Mouse (Mus musculus): ENCODE results near the gene Pygb. TPM values are rescaled to one million over a fixed set of nuclear protein-coding genes. Genes with fewer than 3 reads are reported as not detected.
A peak's percentile ranks its signal among the peaks of the same experiment; 100 is the strongest.

The Pygb gene
- polyA plus RNA-seq, 1 experiment from 2014 or later, result 86.2 TPM

DNA sequence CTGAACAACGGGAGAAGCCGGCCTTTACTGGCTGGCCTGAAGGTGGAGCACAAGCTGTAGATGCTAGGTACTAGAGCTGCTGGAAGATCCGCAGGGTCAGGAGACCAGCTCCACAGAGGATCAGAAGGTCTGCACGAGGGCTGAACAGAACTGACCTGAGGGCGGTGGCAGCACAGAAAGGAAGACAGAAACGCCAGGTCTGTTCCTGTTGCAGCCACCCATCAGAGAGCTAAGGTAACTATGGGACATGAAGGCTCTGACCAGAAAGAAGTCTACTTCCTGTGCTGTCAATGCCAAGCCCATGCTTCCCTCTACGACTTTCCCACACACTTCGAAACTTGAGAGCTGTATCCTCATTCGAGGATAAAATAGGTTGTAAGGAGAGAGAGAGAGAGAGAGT, 64.7 kb downstream of the Pygb start:
- H3K9me3 ChIP-seq, result no peaks in the 10 kb centered on the region
- peaks cover 3% of the 10 kb centered on the region; the same call in 1 of the 2 replicates for H3K4me1 ChIP-seq (replicated peaks)
- ATAC-seq, result no peak
- WGBS, result 64% methylated on average over 9 of the region's 9 CpGs
- H3K36me3 ChIP-seq, result no peaks in the 10 kb centered on the region
- no peak overlapping the region for H3K27ac ChIP-seq
- H3K27me3 ChIP-seq (replicated peaks), result no peaks in the 10 kb centered on the region
- no peak overlapping the region for H3K4me3 ChIP-seq (replicated peaks)
- no peak overlapping the region for H3K4me2 ChIP-seq (replicated peaks)
- H3K9ac ChIP-seq, result no peak overlapping the region

DNA sequence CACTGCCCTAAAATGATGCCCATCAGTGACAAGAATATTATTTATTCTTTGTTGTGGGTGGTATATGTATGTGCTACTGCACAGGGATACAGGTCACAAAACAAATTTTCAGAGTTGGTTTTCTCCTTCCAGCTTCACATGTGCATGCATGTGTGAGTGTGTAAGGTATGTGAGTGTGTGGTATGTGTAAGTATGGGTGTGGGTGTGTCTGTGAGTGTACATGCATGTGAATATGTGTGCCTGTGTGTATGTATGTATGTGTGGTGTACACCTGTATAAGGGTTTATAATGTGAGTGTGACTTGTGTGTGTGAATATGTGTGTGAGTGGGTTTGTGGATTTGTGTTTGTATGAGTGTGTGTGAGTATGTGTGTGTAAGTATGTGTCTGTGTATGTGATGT, 68.7 kb downstream of the Pygb start:
- Histone ChIP-seq H3K27me3 (replicated peaks) (no peaks in the 10 kb centered on the region), H3K9me3 (no peaks in the 10 kb centered on the region), H3K9ac (no peak overlapping the region), H3K27ac (no peak overlapping the region), H3K4me2 (replicated peaks) (no peak overlapping the region), H3K4me3 (replicated peaks) (no peak overlapping the region), H3K36me3 (no peaks in the 10 kb centered on the region), H3K4me1 (replicated peaks) (no peaks in the 10 kb centered on the region)
- ATAC-seq, result no peak

DNA sequence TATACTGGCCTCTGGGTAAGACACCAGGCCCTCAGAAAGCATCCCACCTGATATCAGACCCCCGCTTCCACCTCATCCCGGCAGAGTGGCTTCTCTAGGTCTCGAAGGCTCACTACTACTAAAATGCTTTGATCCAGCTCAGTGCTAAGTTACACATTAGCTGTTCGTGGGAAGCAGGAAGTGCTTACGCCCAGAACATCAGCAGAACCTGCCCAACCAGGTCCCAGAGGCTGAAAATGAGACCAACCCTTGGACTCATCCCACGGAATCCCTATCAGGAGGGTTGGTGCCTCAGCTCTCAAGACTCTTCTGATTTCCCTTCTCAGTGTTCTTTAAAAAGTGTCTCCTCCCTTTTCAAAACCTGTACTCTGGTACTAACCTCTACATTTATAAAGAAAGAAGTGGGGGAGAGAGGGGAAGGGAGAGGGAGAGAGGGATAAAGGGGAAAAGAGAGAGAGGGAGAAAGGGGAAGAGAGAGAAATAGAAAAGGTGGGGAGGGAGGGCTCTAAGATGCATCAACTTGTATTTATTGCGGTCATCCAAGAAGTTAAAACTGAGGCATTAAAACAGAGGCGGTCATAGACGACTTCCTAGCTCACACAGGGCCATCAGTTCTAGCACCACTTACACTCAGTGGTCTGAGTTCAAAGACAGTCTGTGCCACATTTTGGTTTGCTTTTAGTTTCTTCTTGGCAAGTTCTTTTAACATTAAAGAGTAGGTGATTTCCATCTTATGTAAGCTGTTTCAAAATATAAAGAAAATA, 72.4 kb downstream of the Pygb start:
- Histone ChIP-seq H3K9me3 (no peaks in the 10 kb centered on the region), H3K4me2 (replicated peaks) (peak overlapping the region; percentile 28; the same call in 1 of the 2 replicates), H3K36me3 (no peaks in the 10 kb centered on the region), H3K4me3 (replicated peaks) (no peak overlapping the region), H3K4me1 (replicated peaks) (no peaks in the 10 kb centered on the region), H3K27ac (0 out of 2 replicates have a peak overlapping the region, but pooled peaks have one; percentile 36), H3K9ac (no peak overlapping the region), H3K27me3 (replicated peaks) (no peaks in the 10 kb centered on the region)
- ATAC-seq, result peak; percentile 97
- 58% methylated on average over 9 of the region's 9 CpGs for whole genome bisulfite sequencing

- Histone ChIP-seq H3K27me3 (replicated peaks) (no peaks in the 10 kb centered on the region), H3K4me3 (replicated peaks) (no peak overlapping the region), H3K9me3 (no peaks in the 10 kb centered on the region), H3K4me2 (replicated peaks) (no peak overlapping the region), H3K4me1 (replicated peaks) (no peaks in the 10 kb centered on the region), H3K9ac (no peak overlapping the region), H3K36me3 (no peaks in the 10 kb centered on the region), H3K27ac (no peak overlapping the region)
- 79% methylated on average over 11 of the region's 11 CpGs for WGBS
- no peak for ATAC-seq
These were observed 73.4 kb downstream of the Pygb start for GRCm38 (mm10) chr2:150859709-150860470.

DNA sequence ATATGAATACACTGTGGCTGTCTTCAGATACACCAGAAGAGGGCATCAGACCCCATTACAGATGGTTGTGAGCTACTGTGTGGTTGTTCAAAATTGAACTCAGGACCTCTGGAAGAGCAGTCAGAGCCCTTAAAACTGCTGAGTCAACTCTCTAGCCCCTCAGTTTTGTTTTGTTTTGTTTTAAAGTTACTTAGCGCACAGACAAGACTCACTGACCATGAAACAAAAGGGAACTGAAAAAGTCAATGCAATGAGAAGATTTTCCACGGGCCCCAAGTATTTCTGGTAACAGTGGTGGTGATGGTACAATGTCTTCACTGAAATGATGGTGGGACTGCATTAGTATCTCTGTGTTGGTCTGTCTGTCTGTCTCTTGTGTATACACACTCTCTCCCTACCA, 74.6 kb downstream of the Pygb start:
- WGBS, result 84% methylated on average over 2 of the region's 2 CpGs
- no peak for ATAC-seq
- no peaks in the 10 kb centered on the region for H3K4me1 ChIP-seq (replicated peaks)
- no peaks in the 10 kb centered on the region for H3K9me3 ChIP-seq
- H3K27me3 ChIP-seq (replicated peaks), result no peaks in the 10 kb centered on the region
- H3K36me3 ChIP-seq, result no peaks in the 10 kb centered on the region
- H3K4me2 ChIP-seq (replicated peaks), result no peak overlapping the region
- H3K27ac ChIP-seq, result no peak overlapping the region
- H3K4me3 ChIP-seq (replicated peaks), result no peak overlapping the region
- H3K9ac ChIP-seq, result no peak overlapping the region

- no peak for ATAC-seq
- 92% methylated on average over 2 of the region's 2 CpGs for WGBS
- H3K4me1 ChIP-seq (replicated peaks), result no peaks in the 10 kb centered on the region
- no peaks in the 10 kb centered on the region for H3K9me3 ChIP-seq
- no peaks in the 10 kb centered on the region for H3K36me3 ChIP-seq
- no peaks in the 10 kb centered on the region for H3K27me3 ChIP-seq (replicated peaks)
- H3K27ac ChIP-seq, result no peak overlapping the region
- H3K4me3 ChIP-seq (replicated peaks), result no peak overlapping the region
- H3K9ac ChIP-seq, result no peak overlapping the region
- no peak overlapping the region for H3K4me2 ChIP-seq (replicated peaks)
These were observed 80.5 kb downstream of the Pygb start for GRCm38 (mm10) chr2:150867021-150867420.

DNA sequence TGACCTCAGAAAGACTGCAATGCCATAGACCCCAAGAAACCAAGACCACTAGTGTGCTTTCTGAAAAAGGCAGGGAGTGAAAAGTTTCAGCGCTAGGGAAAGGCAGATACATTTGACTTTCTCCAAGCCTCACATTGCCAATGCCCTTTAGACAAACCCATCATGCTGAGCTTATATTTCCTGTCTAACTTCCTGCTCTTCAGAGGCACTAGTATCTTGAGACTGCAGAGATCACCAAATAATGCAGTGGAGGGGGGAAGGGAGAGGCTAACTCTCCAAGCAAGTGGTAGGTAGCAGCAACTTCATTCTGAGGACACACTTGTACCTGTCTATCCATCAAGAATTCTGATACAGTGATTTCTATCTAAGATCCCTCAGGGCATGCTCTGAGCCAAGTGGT, 82.9 kb downstream of the Pygb start:
- no peak for ATAC-seq
- Histone ChIP-seq H3K36me3 (no peaks in the 10 kb centered on the region), H3K9ac (no peak overlapping the region), H3K4me1 (replicated peaks) (0 out of 2 replicates have a peak, but pooled peaks cover 3% of the 10 kb centered on the region), H3K9me3 (no peaks in the 10 kb centered on the region), H3K27ac (no peak overlapping the region), H3K4me3 (replicated peaks) (no peak overlapping the region), H3K4me2 (replicated peaks) (no peak overlapping the region), H3K27me3 (replicated peaks) (no peaks in the 10 kb centered on the region)
- WGBS, result 85% methylated on average over 1 of the region's 1 CpGs

- H3K9ac ChIP-seq, result no peak overlapping the region
These were observed 88.0 kb downstream of the Pygb start for GRCm38 (mm10) chr2:150874508-150874907.

DNA sequence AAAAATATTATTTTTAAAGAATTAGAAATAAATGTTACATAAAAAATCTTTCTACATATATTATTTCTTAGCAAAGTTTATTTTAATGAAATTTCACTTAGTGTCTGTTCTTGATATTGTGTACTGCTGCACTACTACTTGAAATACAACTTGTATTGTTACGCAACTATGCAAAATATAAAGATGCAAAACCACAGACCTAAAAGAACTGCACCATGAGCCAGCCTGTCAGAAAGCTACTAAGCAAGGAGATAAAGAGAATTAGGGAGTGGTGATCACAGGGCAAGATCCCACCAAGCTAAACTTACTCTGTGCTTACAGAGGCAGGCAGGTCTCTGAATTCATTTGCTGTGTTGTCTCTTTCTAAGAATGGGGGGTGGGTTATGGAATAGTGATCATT, 88.7 kb downstream of the Pygb start:
- Histone ChIP-seq H3K9me3 (no peaks in the 10 kb centered on the region), H3K4me2 (replicated peaks) (no peak overlapping the region), H3K27me3 (replicated peaks) (no peaks in the 10 kb centered on the region), H3K9ac (no peak overlapping the region), H3K4me1 (replicated peaks) (0 out of 2 replicates have a peak, but pooled peaks cover 3% of the 10 kb centered on the region), H3K36me3 (no peaks in the 10 kb centered on the region), H3K4me3 (replicated peaks) (no peak overlapping the region), H3K27ac (no peak overlapping the region)
- no peak for ATAC-seq
- 100% methylated on average over 1 of the region's 1 CpGs for WGBS

More at GRCm38 (mm10) chr2:150874508-150874907, 88.0 kb downstream of the Pygb start:
- Histone ChIP-seq H3K4me2 (replicated peaks) (no peak overlapping the region), H3K36me3 (no peaks in the 10 kb centered on the region), H3K27me3 (replicated peaks) (no peaks in the 10 kb centered on the region), H3K27ac (no peak overlapping the region), H3K9me3 (no peaks in the 10 kb centered on the region), H3K4me1 (replicated peaks) (0 out of 2 replicates have a peak, but pooled peaks cover 3% of the 10 kb centered on the region), H3K4me3 (replicated peaks) (no peak overlapping the region)
- 87% methylated on average over 1 of the region's 1 CpGs for WGBS
- no peak for ATAC-seq

GRCm38 (mm10) chr2:150877561-150877960, 91.0 kb downstream of the Pygb start:
- Histone ChIP-seq H3K4me2 (replicated peaks) (no peak overlapping the region), H3K36me3 (no peaks in the 10 kb centered on the region), H3K4me1 (replicated peaks) (0 out of 2 replicates have a peak, but pooled peaks cover 3% of the 10 kb centered on the region), H3K9ac (no peak overlapping the region), H3K27ac (no peak overlapping the region), H3K4me3 (replicated peaks) (no peak overlapping the region), H3K9me3 (no peaks in the 10 kb centered on the region), H3K27me3 (replicated peaks) (no peaks in the 10 kb centered on the region)
- no peak for ATAC-seq
- WGBS, result 91% methylated on average over 4 of the region's 4 CpGs

All from intestine, embryonic 15.5 days (tissue).